Mouse (Mus musculus): ENCODE results near the gene Zbtb12. TPM values are rescaled to one million over a fixed set of nuclear protein-coding genes. Genes with fewer than 3 reads are reported as not detected.

Gene Zbtb12
- polyA plus RNA-seq, 1 experiment from 2014 or later, result 1.1 TPM

GRCm38 (mm10) chr17:34885615-34886014 lies 6.3 kb downstream of the Zbtb12 start:
- H3K4me3 ChIP-seq (replicated peaks; ENCODE audit: low read length), result no peak overlapping the region
- ATAC-seq (ENCODE audit: insufficient read depth, low FRiP score), result no peak
- H3K27me3 ChIP-seq (ENCODE audit: control insufficient read depth, insufficient read depth, low read length), result no peaks in the 10 kb centered on the region
- H3K27ac ChIP-seq (ENCODE audit: low read length), result no peak overlapping the region
- no peak overlapping the region for H3K4me2 ChIP-seq (ENCODE audit: low read depth, low read length)
- H3K36me3 ChIP-seq (ENCODE audit: control insufficient read depth, insufficient read depth, low read length), result no peaks in the 10 kb centered on the region
- H3K9ac ChIP-seq (ENCODE audit: low read length), result no peak overlapping the region
- 71% methylated on average over 3 of the region's 3 CpGs for WGBS
- no peaks in the 10 kb centered on the region for H3K9me3 ChIP-seq (replicated peaks; ENCODE audit: control insufficient read depth, low read length)
- peaks cover 3% of the 10 kb centered on the region; the same call in 1 of the 2 replicates for H3K4me1 ChIP-seq (ENCODE audit: control insufficient read depth, insufficient read depth, low read length)

- no peak overlapping the region for H3K27ac ChIP-seq (ENCODE audit: low read length)
- no peak overlapping the region for H3K9ac ChIP-seq (ENCODE audit: low read length)
- H3K4me3 ChIP-seq (replicated peaks; ENCODE audit: low read length), result no peak overlapping the region
- H3K36me3 ChIP-seq (ENCODE audit: control insufficient read depth, insufficient read depth, low read length), result no peaks in the 10 kb centered on the region
- H3K4me1 ChIP-seq (ENCODE audit: control insufficient read depth, insufficient read depth, low read length), result no peaks in the 10 kb centered on the region
- 88% methylated on average over 5 of the region's 5 CpGs for WGBS
- no peaks in the 10 kb centered on the region for H3K27me3 ChIP-seq (ENCODE audit: control insufficient read depth, insufficient read depth, low read length)
- no peaks in the 10 kb centered on the region for H3K9me3 ChIP-seq (replicated peaks; ENCODE audit: control insufficient read depth, low read length)
- ATAC-seq (ENCODE audit: insufficient read depth, low FRiP score), result no peak
- H3K4me2 ChIP-seq (ENCODE audit: low read depth, low read length), result no peak overlapping the region
Observed at GRCm38 (mm10) chr17:34887942-34888341, 8.7 kb downstream of the Zbtb12 start.

- Histone ChIP-seq H3K9me3 (replicated peaks; ENCODE audit: control insufficient read depth, low read length) (no peaks in the 10 kb centered on the region), H3K4me2 (ENCODE audit: low read depth, low read length) (no peak overlapping the region), H3K9ac (ENCODE audit: low read length) (no peak overlapping the region), H3K27ac (ENCODE audit: low read length) (no peak overlapping the region), H3K4me1 (ENCODE audit: control insufficient read depth, insufficient read depth, low read length) (peaks cover 9% of the 10 kb centered on the region), H3K4me3 (replicated peaks; ENCODE audit: low read length) (no peak overlapping the region), H3K36me3 (ENCODE audit: control insufficient read depth, insufficient read depth, low read length) (no peaks in the 10 kb centered on the region), H3K27me3 (ENCODE audit: control insufficient read depth, insufficient read depth, low read length) (no peaks in the 10 kb centered on the region)
- no peak for ATAC-seq (ENCODE audit: insufficient read depth, low FRiP score)
- 84% methylated on average over 12 of the region's 12 CpGs for WGBS
Observed at GRCm38 (mm10) chr17:34890074-34890743, 10.9 kb downstream of the Zbtb12 start.

GRCm38 (mm10) chr17:34891377-34891776 lies 12.1 kb downstream of the Zbtb12 start:
- Histone ChIP-seq H3K27ac (ENCODE audit: low read length) (no peak overlapping the region), H3K9ac (ENCODE audit: low read length) (no peak overlapping the region), H3K9me3 (replicated peaks; ENCODE audit: control insufficient read depth, low read length) (no peaks in the 10 kb centered on the region), H3K4me2 (ENCODE audit: low read depth, low read length) (no peak overlapping the region), H3K27me3 (ENCODE audit: control insufficient read depth, insufficient read depth, low read length) (no peaks in the 10 kb centered on the region), H3K4me1 (ENCODE audit: control insufficient read depth, insufficient read depth, low read length) (peaks cover 12% of the 10 kb centered on the region), H3K4me3 (replicated peaks; ENCODE audit: low read length) (no peak overlapping the region), H3K36me3 (ENCODE audit: control insufficient read depth, insufficient read depth, low read length) (0 out of 2 replicates have a peak, but pooled peaks cover 6% of the 10 kb centered on the region)
- ATAC-seq (ENCODE audit: insufficient read depth, low FRiP score), result no peak
- 91% methylated on average over 2 of the region's 2 CpGs for WGBS

- ATAC-seq (ENCODE audit: insufficient read depth, low FRiP score), result no peak
- H3K27ac ChIP-seq (ENCODE audit: low read length), result peak overlapping the region; percentile 93
- H3K36me3 ChIP-seq (ENCODE audit: control insufficient read depth, insufficient read depth, low read length), result 0 out of 2 replicates have a peak, but pooled peaks cover 8% of the 10 kb centered on the region
- peaks cover 22% of the 10 kb centered on the region for H3K4me1 ChIP-seq (ENCODE audit: control insufficient read depth, insufficient read depth, low read length)
- WGBS, result 72% methylated on average over 12 of the region's 12 CpGs
- H3K9ac ChIP-seq (ENCODE audit: low read length), result peak overlapping the region; percentile 61
- peak overlapping the region; percentile 71 for H3K4me2 ChIP-seq (ENCODE audit: low read depth, low read length)
- no peaks in the 10 kb centered on the region for H3K9me3 ChIP-seq (replicated peaks; ENCODE audit: control insufficient read depth, low read length)
- H3K27me3 ChIP-seq (ENCODE audit: control insufficient read depth, insufficient read depth, low read length), result no peaks in the 10 kb centered on the region
- H3K4me3 ChIP-seq (replicated peaks; ENCODE audit: low read length), result peak overlapping the region; percentile 80; the same call in 1 of the 2 replicates
Observed at GRCm38 (mm10) chr17:34893072-34893824, 14.0 kb downstream of the Zbtb12 start.

- H3K27ac ChIP-seq (ENCODE audit: low read length), result peak overlapping the region; percentile 93
- H3K27me3 ChIP-seq (ENCODE audit: control insufficient read depth, insufficient read depth, low read length), result no peaks in the 10 kb centered on the region
- H3K4me1 ChIP-seq (ENCODE audit: control insufficient read depth, insufficient read depth, low read length), result peaks cover 22% of the 10 kb centered on the region
- H3K4me2 ChIP-seq (ENCODE audit: low read depth, low read length), result peak overlapping the region; percentile 71
- ATAC-seq (ENCODE audit: insufficient read depth, low FRiP score), result peak; percentile 92
- no peaks in the 10 kb centered on the region for H3K9me3 ChIP-seq (replicated peaks; ENCODE audit: control insufficient read depth, low read length)
- H3K9ac ChIP-seq (ENCODE audit: low read length), result peak overlapping the region; percentile 94
- 0 out of 2 replicates have a peak, but pooled peaks cover 8% of the 10 kb centered on the region for H3K36me3 ChIP-seq (ENCODE audit: control insufficient read depth, insufficient read depth, low read length)
- WGBS, result 1% methylated on average over 43 of the region's 51 CpGs
- H3K4me3 ChIP-seq (replicated peaks; ENCODE audit: low read length), result peak overlapping the region; percentile 80
Observed at GRCm38 (mm10) chr17:34894074-34894597, 14.9 kb downstream of the Zbtb12 start.

GRCm38 (mm10) chr17:34894801-34895530 lies 15.7 kb downstream of the Zbtb12 start:
- no peaks in the 10 kb centered on the region for H3K9me3 ChIP-seq (replicated peaks; ENCODE audit: control insufficient read depth, low read length)
- ATAC-seq (ENCODE audit: insufficient read depth, low FRiP score), result peak; percentile 11
- H3K27ac ChIP-seq (ENCODE audit: low read length), result peak overlapping the region; percentile 93
- peak overlapping the region; percentile 80 for H3K4me3 ChIP-seq (replicated peaks; ENCODE audit: low read length)
- H3K4me2 ChIP-seq (ENCODE audit: low read depth, low read length), result peak overlapping the region; percentile 71
- no peaks in the 10 kb centered on the region for H3K27me3 ChIP-seq (ENCODE audit: control insufficient read depth, insufficient read depth, low read length)
- H3K36me3 ChIP-seq (ENCODE audit: control insufficient read depth, insufficient read depth, low read length), result 0 out of 2 replicates have a peak, but pooled peaks cover 8% of the 10 kb centered on the region
- peaks cover 22% of the 10 kb centered on the region for H3K4me1 ChIP-seq (ENCODE audit: control insufficient read depth, insufficient read depth, low read length)
- peak overlapping the region; percentile 94 for H3K9ac ChIP-seq (ENCODE audit: low read length)
- WGBS, result 6% methylated on average over 51 of the region's 51 CpGs

GRCm38 (mm10) chr17:34895724-34896123 lies 16.4 kb downstream of the Zbtb12 start:
- Histone ChIP-seq H3K9ac (ENCODE audit: low read length) (peak overlapping the region; percentile 94; the same call in 1 of the 2 replicates), H3K27ac (ENCODE audit: low read length) (peak overlapping the region; percentile 93; the same call in 1 of the 2 replicates), H3K36me3 (ENCODE audit: control insufficient read depth, insufficient read depth, low read length) (0 out of 2 replicates have a peak, but pooled peaks cover 8% of the 10 kb centered on the region), H3K9me3 (replicated peaks; ENCODE audit: control insufficient read depth, low read length) (no peaks in the 10 kb centered on the region), H3K4me3 (replicated peaks; ENCODE audit: low read length) (peak overlapping the region; percentile 80), H3K4me2 (ENCODE audit: low read depth, low read length) (peak overlapping the region; percentile 71), H3K27me3 (ENCODE audit: control insufficient read depth, insufficient read depth, low read length) (no peaks in the 10 kb centered on the region), H3K4me1 (ENCODE audit: control insufficient read depth, insufficient read depth, low read length) (peaks cover 25% of the 10 kb centered on the region)
- WGBS, result 90% methylated on average over 15 of the region's 15 CpGs
- ATAC-seq (ENCODE audit: insufficient read depth, low FRiP score), result no peak
